In the genomic region with DNA sequence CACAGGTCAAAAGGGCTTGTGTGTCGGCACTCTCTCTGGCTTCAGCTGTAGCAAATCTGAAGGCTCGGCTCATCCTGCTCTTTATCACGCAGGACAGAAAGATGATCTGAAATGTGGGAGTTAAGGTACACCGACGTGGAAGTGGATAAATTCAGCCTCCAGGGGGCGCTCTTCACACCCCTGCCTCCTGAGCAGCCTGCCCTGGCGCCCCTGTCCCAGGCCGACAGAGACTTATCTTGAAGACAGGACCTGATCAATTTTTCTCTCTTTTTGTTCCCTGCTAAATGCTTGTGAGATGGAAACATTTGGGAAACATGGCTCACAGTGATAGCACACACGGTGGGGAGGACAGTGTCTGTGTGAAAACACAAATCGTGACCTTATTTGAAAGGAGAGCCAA, we compare ENCODE assay signal across 9 mouse cellular contexts. TPM values are rescaled to one million over a fixed set of nuclear protein-coding genes. Genes with fewer than 3 reads are reported as not detected.
DNase-seq lines count a peak whose midpoint lies in the region; ATAC-seq and TF ChIP-seq lines count a peak whose summit lies in the region.
"Had no signal": no experiment of that assay in that cellular context is flagged by ENCODE, and none has a peak within 500 bp of the region (broad histone marks: within the 10 kb centered on the region; RNA-seq: fewer than 3 reads in every experiment).

No protein-coding gene starts in this region.

- H3K4me1 ChIP-seq in embryonic fibroblast, embryonic 13.5 days (ENCODE audit: control insufficient read depth, insufficient read depth, low read length) = no peaks in the 10 kb centered on the region
- H3K4me1 ChIP-seq: limb, embryonic 13.5 days had no signal

- TF ChIP-seq CTCF in embryonic fibroblast, embryonic 13.5 days (IDR thresholded peaks at IDR 0.05; ENCODE audit: borderline replicate concordance, insufficient read depth, low read length) = peak; percentile 35; the same call in 1 of the 2 replicates

- ATAC-seq in hematopoietic stem cell, adult 5-6 weeks (replicated peaks in 1 of 2; ENCODE audit: insufficient read depth in 1 of 2, low FRiP score in 2 of 2, low TSS enrichment in 1 of 2, low read depth in 1 of 2, poor library complexity in 2 of 2, severe bottlenecking in 2 of 2) = peak; percentile 57 to 59; a peak in 2 of 4 replicates
- peak; percentile 72 for ATAC-seq in megakaryocyte-erythroid progenitor cell, adult 5-6 weeks (replicated peaks; ENCODE audit: low FRiP score, low TSS enrichment, poor library complexity, severe bottlenecking)
- no peak for ATAC-seq in activated CD4-positive, CD25-positive, alpha-beta regulatory T cell, adult 4 months

- H3K4me3 ChIP-seq in embryonic fibroblast, embryonic 13.5 days (ENCODE audit: insufficient read depth, low read length) = no peak overlapping the region
- H3K4me3 ChIP-seq: limb, embryonic 13.5 days had no signal

- H3K27ac ChIP-seq in embryonic fibroblast, embryonic 13.5 days (ENCODE audit: insufficient read depth, low read length) = no peak overlapping the region
- H3K27ac ChIP-seq: limb, embryonic 13.5 days had no signal

- peak; percentile 34 for DNase-seq in gastrocnemius, adult 18-20 months (ENCODE audit: low spot score)
- DNase-seq in gastrocnemius, postnatal 25 days = no peak
- peak; percentile 43 for DNase-seq in urinary bladder, postnatal 14 days (ENCODE audit: low spot score)
- no peak for DNase-seq in urinary bladder, postnatal 36 days (ENCODE audit: low spot score in 2 of 2)

- TF ChIP-seq POLR2A in embryonic fibroblast, embryonic 13.5 days (IDR thresholded peaks at IDR 0.05; ENCODE audit: low read depth, low read length) = no peak

RNA-seq across cellular contexts. Expression of gene Tmem44, which starts 11.2 kb away (rescaled TPM):
- 1 to 10 TPM; 1.3 to 1.9 TPM for total RNA-seq in gastrocnemius, adult 18-20 months (2021)
- total RNA-seq in gastrocnemius, postnatal 25 days (2021) = 1 to 10 TPM; 2.3 to 2.5 TPM
- 6.9 and 8.0 TPM in 2 replicates for polyA plus RNA-seq in embryonic fibroblast, embryonic 13.5 days (2011; ENCODE audit: insufficient read length, low read depth, missing spikeins)
- 3.8 and 6.6 TPM in 2 replicates for total RNA-seq in hematopoietic stem cell, adult 5-6 weeks (2017)
- total RNA-seq in megakaryocyte-erythroid progenitor cell, adult 5-6 weeks (2014; fragmentation: Nextera tagmentation) = 0.25 TPM in 1 of 2 replicates, not detected in the other
- 0.14 and 0.30 TPM in 2 replicates for total RNA-seq in megakaryocyte-erythroid progenitor cell, adult 5-6 weeks (2017)
- under 1 TPM in 1 of 2 experiments, not detected in 1; 0.85 TPM for polyA plus RNA-seq in activated CD4-positive, CD25-positive, alpha-beta regulatory T cell, adult 4 months (2017; shearing (Covaris generic))

RNA-seq across cellular contexts. Expression of gene Lsg1, which starts 48.0 kb away (rescaled TPM):
- 10 to 100 TPM; 18.6 to 18.9 TPM for total RNA-seq in gastrocnemius, adult 18-20 months (2021)
- 10 to 100 TPM; 16.3 to 17.5 TPM for total RNA-seq in gastrocnemius, postnatal 25 days (2021)
- 31.3 and 39.0 TPM in 2 replicates for polyA plus RNA-seq in embryonic fibroblast, embryonic 13.5 days (2011; ENCODE audit: insufficient read length, low read depth, missing spikeins)
- 57.5 TPM in 2 replicates for total RNA-seq in hematopoietic stem cell, adult 5-6 weeks (2017)
- total RNA-seq in megakaryocyte-erythroid progenitor cell, adult 5-6 weeks (2014; fragmentation: Nextera tagmentation) = 55.9 and 70.8 TPM in 2 replicates
- 85.3 and 89.6 TPM in 2 replicates for total RNA-seq in megakaryocyte-erythroid progenitor cell, adult 5-6 weeks (2017)
- polyA plus RNA-seq in activated CD4-positive, CD25-positive, alpha-beta regulatory T cell, adult 4 months (2017; shearing (Covaris generic)) = 10 to 100 TPM; 54.3 to 65.2 TPM

Comparison
In these comparisons a context has a peak if more than half of its experiments do, and no peak if none do; other contexts are left out.
1. DNase-seq: peak in gastrocnemius, adult 18-20 months (single experiment) and urinary bladder, postnatal 14 days (single experiment); none in gastrocnemius, postnatal 25 days (single experiment) and urinary bladder, postnatal 36 days (0 of 2).